Mouse (Mus musculus) telencephalon, adult 2 months (tissue): ENCODE measurements around the gene St3gal4.
A peak's percentile ranks its signal among the peaks of the same experiment; 100 is the strongest.
"Not testable (repeated sequence)": the region's sequence is repeated elsewhere in the genome, so short reads cannot be mapped to it uniquely, and the experiment has no call there.

ENCODE experiments used
- DNase-seq: peaks from one replicate; pipeline ENCODE4 v3.0.0-alpha.2; 2011; ENCODE audit warnings: low read depth, low spot score

St3gal4 gene

GRCm38 (mm10) chr9:35119168-35119567, at the start of gene St3gal4:
Gene St3gal4, minus strand, starts transcription at chr9:35119268.
- no peak for DNase-seq

DNA sequence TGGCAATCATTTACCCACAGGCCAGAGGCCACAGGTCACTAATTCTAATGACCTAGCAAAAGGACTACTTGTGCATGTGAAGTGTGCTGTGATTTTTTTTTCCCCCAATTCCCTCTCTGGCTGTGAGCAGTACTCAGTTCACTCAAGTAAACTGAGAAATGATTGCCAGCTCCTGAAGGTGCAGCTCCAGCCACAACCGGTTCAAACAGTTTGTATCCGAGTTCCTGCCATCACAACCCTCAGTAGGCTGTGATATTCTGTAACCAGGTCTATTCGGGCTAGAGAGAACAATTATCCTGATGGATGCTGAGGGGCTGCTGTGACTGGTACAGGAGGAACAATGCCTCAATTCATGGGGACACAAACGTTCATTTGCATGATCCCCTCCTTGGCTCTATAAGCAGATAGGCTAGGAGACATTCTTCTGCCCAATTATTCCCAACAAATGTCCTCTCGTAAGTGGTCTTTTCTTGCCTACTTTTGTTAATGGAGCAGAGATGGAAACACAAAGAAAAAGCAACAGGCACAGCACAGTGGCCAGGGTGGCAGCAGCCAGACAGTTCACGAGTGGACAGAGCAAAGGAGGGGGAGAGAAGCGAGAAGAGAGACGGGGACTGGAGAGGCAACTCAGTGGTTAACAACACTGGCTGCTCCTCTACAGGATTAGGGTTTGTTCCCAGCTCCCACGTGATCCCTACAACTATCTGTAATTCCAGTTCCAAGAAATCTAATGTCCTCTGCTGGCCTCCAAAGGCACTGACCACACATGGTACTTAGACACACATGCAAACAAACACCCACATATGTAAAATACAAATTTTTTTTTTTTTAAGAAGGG, 47.9 kb upstream of the St3gal4 start:
- peak; percentile 55 for DNase-seq

DNA sequence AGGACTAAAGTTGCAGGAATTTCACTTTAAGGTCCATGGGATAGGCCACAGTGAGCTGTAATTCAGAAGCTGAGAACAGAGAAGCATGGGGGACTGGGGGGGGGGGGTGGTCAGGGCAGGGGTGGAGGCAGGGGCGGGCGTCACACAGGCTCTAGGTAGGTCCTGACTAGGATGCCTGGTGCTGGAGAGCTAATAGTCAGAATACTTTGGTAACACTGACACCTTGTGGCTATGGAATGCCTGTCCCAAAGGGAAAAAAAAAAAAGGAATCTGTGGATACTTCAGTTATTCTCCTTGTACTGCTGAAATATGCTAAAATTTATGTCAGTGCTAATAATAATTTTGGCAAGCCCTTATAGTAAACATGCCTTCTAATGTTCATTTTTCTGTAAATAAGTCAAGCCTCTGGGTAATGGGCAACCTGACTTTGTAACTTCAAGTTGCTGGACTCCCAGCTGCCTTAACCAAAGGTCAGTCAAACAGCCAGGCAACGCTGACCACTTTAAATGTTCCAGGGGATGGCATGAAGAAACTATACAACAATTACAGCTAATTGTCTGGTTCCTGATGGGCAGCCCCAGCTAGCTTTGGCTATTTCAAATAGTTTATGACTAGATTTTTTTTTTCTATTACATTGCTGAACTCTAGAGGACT, 47.2 kb upstream of the St3gal4 start:
- peak; percentile 24 for DNase-seq

DNA sequence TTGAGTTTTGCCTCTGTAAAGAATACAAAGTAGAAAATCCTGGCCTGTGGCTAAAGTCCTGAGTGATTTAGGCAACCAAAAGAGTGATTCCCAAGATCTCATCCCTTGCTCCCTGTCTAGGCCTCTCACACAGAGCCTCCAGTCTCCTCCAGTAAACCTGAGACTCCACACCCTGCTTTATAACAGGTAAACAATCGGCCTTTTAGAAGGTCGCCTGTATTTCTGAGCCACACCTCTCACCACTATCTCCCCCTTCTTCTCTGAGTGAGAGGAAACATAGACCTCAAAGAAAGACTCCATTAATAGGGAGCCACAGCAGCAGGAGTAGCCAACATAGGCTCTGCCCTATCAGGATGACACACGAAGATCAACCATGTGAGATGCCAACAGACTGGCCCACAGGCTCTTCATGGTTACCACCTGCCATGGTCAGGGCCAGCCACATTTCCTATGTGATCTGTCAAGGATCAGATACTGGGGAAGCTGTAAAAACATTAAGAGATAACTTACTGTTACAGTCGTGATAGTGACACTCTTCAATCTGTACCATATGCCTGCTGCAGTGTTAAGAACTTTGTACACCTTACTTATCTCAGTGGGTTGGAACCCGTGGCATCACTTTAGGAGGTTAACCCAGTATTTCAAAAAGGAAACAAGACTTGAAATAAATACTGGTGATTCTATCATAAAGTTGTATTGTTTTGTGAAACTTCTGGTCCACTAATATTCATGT, 45.2 kb upstream of the St3gal4 start:
- no peak for DNase-seq

DNA sequence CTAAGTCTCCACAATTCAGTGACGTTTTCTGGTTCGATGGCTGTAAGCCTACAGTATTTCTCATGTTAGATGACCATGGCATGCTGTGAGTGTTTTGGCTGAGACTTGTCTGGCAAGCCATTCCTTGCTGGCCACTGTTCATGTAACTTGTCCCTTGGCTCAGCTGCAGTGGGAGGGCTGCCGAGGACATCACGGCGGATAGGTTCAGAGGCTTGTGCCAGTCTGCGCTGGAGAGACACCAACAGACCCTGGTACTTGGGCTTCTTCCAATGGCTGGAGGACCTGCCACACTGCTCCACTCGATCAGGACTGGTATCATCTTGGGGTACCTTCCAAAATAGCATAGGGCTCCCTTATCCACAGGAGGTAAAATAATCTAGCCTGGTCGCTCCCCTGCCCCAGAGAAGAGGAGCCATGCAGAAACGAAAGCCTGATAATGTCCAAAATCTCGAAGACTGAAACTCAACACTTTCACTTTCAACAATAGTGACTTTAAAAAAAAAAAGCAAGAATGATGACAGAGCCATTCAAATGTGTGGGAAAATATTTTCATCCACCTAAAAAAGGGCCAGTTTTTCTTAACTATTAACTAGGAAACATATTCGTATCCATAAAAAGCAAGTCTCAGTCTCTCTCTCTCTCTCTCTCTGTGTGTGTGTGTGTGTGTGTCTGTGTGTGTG, 44.1 kb upstream of the St3gal4 start:
- no peak for DNase-seq

DNA sequence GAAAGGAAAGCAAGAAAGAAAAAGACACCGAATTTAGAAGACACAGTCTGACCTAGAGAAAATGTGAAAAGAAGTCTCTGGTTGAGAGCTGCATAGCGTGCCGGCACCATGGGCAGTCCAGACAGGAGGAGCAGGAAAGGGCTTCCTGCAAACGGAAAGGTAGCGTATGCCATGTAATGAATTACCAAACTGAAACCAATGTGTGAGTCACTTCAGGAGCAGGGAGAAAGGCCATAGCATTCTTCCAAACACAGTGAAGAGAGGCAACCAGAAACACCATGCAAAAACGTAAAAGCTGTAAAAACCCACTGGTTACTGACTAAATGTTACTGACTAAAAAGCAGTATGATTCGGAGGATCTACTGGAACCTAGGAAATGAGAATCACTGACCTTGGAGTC, 42.7 kb upstream of the St3gal4 start:
- no peak for DNase-seq

DNA sequence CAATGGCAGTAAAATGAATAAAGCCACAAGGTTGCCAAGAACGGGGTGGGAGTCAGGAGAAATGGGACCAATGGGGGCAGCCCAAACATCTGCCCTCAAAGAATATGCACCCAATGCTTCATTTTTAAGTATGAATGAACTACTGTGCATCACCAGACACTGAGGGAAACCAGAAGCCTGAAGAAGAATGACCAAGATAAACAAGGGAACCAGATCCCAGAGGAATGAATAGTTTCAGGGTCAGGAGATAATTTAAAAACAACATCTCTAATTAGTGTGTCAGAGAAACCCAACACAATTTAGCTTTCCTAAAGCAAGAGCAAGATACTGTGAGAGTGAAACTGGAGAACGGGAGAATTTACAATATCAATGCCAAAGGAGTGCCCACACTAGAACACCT, 41.6 kb upstream of the St3gal4 start:
- no peak for DNase-seq

DNA sequence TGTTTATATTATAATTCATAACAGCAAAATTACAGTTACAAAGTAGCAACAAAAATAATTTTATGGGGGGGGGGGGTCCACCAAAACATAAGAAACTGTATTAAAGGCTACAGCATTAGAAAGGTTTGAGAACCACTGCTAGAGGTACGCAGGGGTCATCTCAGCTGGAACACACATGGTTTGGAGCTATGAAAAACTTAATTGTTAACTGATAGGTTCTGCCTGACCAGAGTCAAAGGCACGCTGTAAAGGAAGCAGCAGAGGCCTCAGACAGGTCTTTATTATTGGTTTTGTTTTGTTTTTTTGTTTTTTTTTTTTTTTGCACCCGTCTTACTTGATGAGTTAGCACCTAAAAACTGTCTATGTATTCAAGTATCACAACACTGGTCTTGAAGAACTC, 39.4 kb upstream of the St3gal4 start:
- DNase-seq: no peak

DNA sequence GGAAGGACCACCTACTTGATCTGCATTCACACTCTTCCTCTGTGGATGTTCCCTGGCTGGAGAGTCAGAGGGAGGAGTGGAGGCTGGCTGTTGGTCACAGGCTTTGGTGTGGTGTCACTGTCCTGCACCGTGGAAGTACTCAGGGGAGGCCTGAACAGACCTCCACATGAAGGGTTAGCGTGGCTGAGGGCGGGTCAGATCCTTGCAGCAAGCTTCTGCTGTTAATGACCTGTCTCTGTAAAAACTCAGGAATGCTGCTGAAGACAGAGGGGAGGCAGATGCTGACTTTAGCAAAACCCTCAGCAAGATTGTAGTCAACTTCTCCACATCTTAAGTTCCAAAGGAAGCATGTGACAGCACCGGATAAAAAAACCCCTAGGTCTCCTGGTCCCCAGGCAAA, 37.8 kb upstream of the St3gal4 start:
- no peak for DNase-seq

DNA sequence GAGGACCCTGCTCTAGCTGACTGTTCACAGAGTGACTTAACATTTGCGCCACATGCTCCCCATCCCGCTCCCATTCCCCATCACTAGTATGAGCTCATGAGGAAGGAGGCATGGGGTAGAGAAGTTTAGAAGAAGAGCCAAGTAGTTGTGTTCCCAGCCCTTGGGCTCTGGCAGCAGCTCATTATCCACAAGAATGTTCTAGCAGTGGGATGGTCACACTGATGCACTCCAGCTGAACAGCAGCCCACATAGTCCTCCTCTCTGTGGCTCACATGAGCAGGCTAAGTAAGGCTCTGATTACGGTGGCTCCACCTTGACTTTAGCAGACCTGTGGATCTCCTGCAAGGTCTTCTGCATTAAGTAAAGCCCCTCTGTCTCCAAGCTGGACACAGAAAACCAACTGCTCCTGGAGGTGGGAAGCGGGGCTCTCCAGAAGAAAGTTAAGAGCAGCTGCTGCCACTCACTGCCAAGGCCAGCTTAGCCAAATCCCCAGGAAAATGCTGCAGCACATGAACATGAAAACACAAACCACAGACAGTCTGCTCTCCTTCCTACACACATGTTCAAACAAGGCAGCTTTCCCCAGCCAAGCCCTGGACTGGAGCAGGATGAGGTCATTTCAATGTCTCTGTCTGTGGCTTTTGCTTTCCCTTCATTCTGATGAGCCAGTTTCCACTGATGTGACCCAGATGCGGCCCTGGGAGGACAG, 37.1 kb upstream of the St3gal4 start:
- peak; percentile 27 for DNase-seq

DNA sequence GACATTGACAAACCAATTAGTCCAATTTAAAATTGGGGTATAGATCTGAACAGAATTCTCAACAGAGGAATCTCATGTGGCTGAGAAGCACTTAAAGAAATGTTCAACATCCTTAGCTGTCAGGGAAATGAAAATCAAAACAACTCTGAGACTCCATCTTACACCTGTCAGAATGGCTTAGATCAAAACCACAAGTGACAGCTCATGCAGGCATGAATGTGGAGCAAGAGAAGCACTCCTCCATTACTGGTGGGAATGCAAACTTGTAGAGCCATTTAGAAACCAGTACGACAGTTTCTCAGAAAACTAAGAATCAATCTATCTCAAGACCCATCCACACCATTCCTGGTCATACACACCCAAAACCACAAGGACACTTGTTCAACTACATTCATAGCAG, 33.9 kb upstream of the St3gal4 start:
- no peak for DNase-seq

DNA sequence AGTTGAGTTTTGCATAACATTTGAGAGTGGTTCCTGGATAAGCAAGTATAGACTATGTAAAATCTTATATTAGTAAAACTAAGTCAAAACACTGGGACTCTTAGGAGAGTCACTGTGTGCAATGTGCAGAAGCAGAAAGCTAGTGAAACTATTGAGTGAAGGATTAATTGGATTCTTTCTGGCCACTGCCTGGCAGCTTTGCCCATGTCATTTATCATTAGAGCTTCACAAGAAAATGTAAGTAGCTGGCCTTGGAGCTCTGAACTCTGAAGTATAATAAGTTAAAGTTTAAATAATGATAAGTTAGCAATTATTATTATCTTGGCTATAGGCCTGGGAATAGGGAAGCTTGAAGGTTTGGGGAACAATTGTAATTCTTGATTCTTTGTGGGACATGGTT, 29.8 kb upstream of the St3gal4 start:
- not testable (repeated sequence) for DNase-seq

DNA sequence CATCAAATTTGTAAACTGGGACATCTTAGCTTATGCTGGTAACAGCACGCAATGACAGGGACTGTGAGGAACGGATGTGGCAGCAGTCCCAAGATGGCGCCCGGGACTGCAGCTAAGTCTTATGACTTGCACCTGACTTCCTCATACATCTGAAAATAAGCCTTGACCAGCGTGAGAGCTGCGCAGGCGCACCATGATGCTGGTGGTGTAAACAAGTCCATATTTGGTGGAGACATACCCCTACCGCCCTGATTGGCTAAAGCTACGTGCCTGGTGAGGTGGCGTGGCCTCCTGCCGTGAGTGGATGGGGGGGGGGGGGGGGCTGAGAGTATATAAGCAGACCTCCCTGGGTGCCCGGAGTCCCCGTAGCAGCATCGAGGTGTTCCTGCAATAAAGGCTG, 28.2 kb upstream of the St3gal4 start:
- DNase-seq: not testable (repeated sequence)

GRCm38 (mm10) chr9:35145829-35146228, 26.8 kb upstream of the St3gal4 start:
- no peak for DNase-seq

- DNase-seq: no peak
Observed at GRCm38 (mm10) chr9:35145118-35145517, 26.1 kb upstream of the St3gal4 start.

DNA sequence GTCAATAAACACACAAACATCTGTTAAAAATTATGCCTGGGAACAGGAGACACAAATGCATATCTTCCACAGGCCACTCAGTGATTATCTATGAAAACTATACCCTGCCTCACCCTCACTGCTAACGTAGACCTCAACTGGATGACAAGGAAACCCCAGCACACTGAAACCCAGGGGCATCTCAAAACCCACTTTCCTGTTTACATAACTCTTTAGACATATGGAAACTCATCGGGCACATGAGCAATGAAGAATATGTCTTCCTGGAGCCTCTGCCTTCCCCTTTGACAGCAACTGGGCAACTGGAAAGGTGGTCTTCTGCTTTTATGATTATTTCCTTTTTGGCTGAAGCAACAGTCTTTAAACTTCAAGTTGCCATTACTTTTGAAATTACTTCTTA, 23.2 kb upstream of the St3gal4 start:
- DNase-seq: no peak

DNA sequence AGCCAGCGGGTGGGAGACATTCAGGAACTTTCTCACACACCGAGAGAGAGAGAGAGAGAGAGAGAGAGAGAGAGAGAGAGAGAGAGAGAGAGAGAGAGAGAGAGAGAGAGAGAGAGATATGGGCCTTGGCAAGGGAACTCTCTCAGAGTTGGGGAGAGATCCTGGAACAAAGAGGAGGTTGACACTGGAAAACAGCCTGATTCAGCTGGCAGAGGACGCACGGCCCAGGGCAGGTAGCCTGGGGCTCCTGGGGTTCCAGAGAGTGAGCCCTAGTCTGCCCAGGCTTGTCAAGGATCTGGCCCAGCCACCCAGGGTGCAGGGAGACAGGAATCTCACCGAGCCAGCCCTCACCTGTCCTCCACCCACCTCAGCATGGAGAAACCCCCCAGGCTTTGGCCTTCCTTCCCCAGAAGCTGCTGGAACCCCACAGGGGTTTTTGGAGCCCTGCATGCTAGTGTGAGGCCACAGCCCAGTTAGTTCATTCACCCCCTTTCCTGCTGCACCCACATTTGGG, 20.2 kb upstream of the St3gal4 start:
- no peak for DNase-seq

DNA sequence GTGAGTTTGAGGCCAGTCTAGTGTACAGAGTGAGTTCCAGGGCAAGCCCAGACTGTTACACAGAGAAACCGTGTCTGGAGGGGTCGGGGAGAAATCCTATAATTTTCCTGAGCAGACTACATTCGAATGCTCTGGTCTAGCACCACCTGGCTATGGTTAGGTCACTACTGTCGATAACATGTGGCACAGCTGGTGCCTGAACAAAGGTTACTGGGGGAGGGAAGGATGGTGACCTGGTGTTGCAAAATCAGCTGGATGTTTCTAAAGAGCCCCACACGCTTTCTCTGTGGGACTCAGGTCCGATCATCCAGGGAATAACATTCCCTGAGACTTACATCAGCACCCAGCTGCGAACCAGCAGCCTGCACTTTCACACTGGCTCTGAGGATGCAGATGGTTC, 19.0 kb upstream of the St3gal4 start:
- no peak for DNase-seq

DNA sequence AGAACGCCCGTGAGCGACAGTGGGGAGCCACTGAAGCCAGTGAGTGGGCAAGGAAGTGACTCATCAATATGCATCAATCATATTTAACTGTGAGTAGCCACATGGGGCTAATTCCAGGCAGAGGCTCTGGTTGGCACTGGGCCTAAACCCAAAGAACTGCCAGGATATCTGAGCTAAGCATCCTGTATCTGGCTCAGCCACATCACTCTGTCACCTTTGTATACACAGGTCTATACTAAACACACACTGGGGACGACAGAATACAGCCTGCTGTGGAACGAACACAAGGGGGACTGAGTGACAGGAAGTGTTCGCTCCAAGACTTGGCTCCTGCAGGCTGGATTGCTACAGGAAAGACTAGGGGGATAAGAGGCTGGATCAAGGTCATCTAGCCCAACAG, 16.5 kb upstream of the St3gal4 start:
- no peak for DNase-seq

DNA sequence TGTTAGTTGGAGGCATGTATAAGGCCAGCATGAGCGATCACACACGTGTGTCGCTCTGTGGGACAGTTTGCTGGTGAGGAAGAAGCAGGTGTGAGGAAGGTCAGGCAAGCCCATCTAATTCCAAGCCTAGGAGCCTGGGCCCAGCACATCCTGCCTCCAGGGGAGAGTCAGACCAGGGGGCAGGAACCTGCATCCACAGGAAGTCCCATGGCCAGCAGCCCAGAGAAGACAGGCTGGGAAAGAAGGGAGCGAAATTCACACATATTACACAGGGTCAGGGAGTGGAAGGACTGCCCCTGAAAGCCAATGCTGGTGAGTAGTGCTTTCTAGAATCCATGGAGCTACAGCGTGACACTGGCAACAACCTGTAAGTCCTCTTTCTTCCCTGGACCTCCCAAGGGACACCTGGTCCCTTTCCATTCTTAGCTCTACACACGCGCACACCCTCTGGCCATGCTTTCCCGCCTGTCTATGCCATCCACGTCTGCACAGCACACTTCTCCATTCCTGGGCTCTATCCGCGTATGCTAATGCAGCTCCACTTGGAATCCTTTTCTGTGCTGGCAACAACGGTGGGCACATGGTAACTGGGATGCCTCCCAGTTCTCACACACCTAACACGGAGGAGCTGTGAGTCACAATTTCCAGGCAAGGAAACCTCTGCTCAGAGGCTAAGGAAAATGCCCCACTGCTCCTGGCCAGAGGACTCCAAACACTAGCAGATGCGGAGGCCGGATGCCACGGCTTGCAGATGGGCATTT, 12.7 kb upstream of the St3gal4 start:
- DNase-seq: peak; percentile 52
